Mouse (Mus musculus) cortical plate, adult 2 months (tissue): ENCODE measurements at regions not wholly inside any gene's neighbourhood (a gene's known extent, or its start where the extent isn't known, plus 50 kb on each side); places are given as distances from the start of the nearest gene placed in this dataset.
"Not testable (repeated sequence)": the region's sequence is repeated elsewhere in the genome, so short reads cannot be mapped to it uniquely, and the experiment has no call there.

Source experiments
- H3K27ac ChIP-seq: fragments of 200-500 bp; 2 replicates; pipeline ENCODE4 v1.5.1; 2012; ENCODE audit warnings: low read length, control low read depth, inconsistent platforms; ENCODE audit not compliant: insufficient read depth
- H3K4me1 ChIP-seq: fragments of 200-500 bp; 2 replicates; pipeline ENCODE4 v1.6.1; 2011; ENCODE audit warnings: low read length; ENCODE audit not compliant: control insufficient read depth, insufficient read depth
- H3K4me3 ChIP-seq: fragments of 200-500 bp; 2 replicates; pipeline ENCODE4 v1.5.1; 2011; ENCODE audit warnings: mild to moderate bottlenecking, low read length, control low read depth; ENCODE audit not compliant: insufficient read depth
- CTCF ChIP-seq: fragments of 200-500 bp; IDR thresholded peaks from 2 replicates; pipeline ENCODE4 v1.5.1; 2011; ENCODE audit warnings: mild to moderate bottlenecking, control low read depth, low read length; ENCODE audit not compliant: insufficient read depth; ENCODE audit errors: extremely low read depth
- POLR2A ChIP-seq: fragments of 200-500 bp; IDR thresholded peaks from 2 replicates; pipeline ENCODE4 v1.6.1; 2011; ENCODE audit warnings: mild to moderate bottlenecking, low read length, control low read depth; ENCODE audit not compliant: insufficient read depth; ENCODE audit errors: extremely low read depth

GRCm38 (mm10) chr15:41333165-41333564 lies 1199.0 kb downstream of the 9330182O14Rik start:
- H3K27ac ChIP-seq, result peak overlapping the region; percentile 82; the same call in 1 of the 2 replicates
- peaks cover 2% of the 10 kb centered on the region; the same call in 1 of the 2 replicates for H3K4me1 ChIP-seq
- no peak for TF ChIP-seq POLR2A
- no peak for TF ChIP-seq CTCF
- H3K4me3 ChIP-seq, result no peak overlapping the region

GRCm38 (mm10) chr15:41340621-41341020 lies 1206.5 kb downstream of the 9330182O14Rik start:
- not testable (repeated sequence) for H3K4me1 ChIP-seq, H3K27ac ChIP-seq, H3K4me3 ChIP-seq

- no peak overlapping the region for H3K4me3 ChIP-seq
- TF ChIP-seq CTCF (no peak), POLR2A (no peak)
- no peaks in the 10 kb centered on the region for H3K4me1 ChIP-seq
- no peak overlapping the region for H3K27ac ChIP-seq
Measured at GRCm38 (mm10) chr15:41345554-41345953, 1211.4 kb downstream of the 9330182O14Rik start.

GRCm38 (mm10) chr15:41347221-41347620 lies 1213.1 kb downstream of the 9330182O14Rik start:
- H3K4me1 ChIP-seq, result no peaks in the 10 kb centered on the region
- H3K27ac ChIP-seq, result no peak overlapping the region
- no peak overlapping the region for H3K4me3 ChIP-seq
- TF ChIP-seq POLR2A (no peak), CTCF (no peak)

- no peak for TF ChIP-seq CTCF
- no peak for TF ChIP-seq POLR2A
- Histone ChIP-seq H3K4me3 (no peak overlapping the region), H3K4me1 (no peaks in the 10 kb centered on the region), H3K27ac (no peak overlapping the region)
Measured at GRCm38 (mm10) chr15:41352129-41352528, 1218.0 kb downstream of the 9330182O14Rik start.

- Histone ChIP-seq H3K4me3 (no peak overlapping the region), H3K27ac (no peak overlapping the region), H3K4me1 (no peaks in the 10 kb centered on the region)
- no peak for TF ChIP-seq POLR2A
Measured at GRCm38 (mm10) chr15:41359276-41359675, 1225.1 kb downstream of the 9330182O14Rik start.

GRCm38 (mm10) chr15:41374669-41375068 lies 1240.5 kb downstream of the 9330182O14Rik start:
- TF ChIP-seq POLR2A (no peak), CTCF (no peak)
- Histone ChIP-seq H3K27ac (no peak overlapping the region), H3K4me3 (no peak overlapping the region), H3K4me1 (no peaks in the 10 kb centered on the region)

- Histone ChIP-seq H3K27ac (no peak overlapping the region), H3K4me3 (no peak overlapping the region), H3K4me1 (no peaks in the 10 kb centered on the region)
- no peak for TF ChIP-seq CTCF
- TF ChIP-seq POLR2A, result no peak
Measured at GRCm38 (mm10) chr15:41375906-41376305, 1241.7 kb downstream of the 9330182O14Rik start.

GRCm38 (mm10) chr15:41379637-41380036 lies 1245.5 kb downstream of the 9330182O14Rik start:
- Histone ChIP-seq H3K27ac (no peak overlapping the region), H3K4me1 (no peaks in the 10 kb centered on the region), H3K4me3 (no peak overlapping the region)
- TF ChIP-seq CTCF, result no peak

GRCm38 (mm10) chr15:41380429-41380828 lies 1246.3 kb downstream of the 9330182O14Rik start:
- H3K4me3 ChIP-seq, result no peak overlapping the region
- TF ChIP-seq CTCF (no peak), POLR2A (no peak)
- no peaks in the 10 kb centered on the region for H3K4me1 ChIP-seq
- no peak overlapping the region for H3K27ac ChIP-seq

- TF ChIP-seq CTCF (no peak), POLR2A (no peak)
- Histone ChIP-seq H3K27ac (no peak overlapping the region), H3K4me3 (no peak overlapping the region), H3K4me1 (no peaks in the 10 kb centered on the region)
Measured at GRCm38 (mm10) chr15:41390699-41391098, 1256.5 kb downstream of the 9330182O14Rik start.
